Mouse (Mus musculus) brain, embryonic 14.5 days (tissue): ENCODE measurements at regions not wholly inside any gene's neighbourhood (a gene's known extent, or its start where the extent isn't known, plus 50 kb on each side); places are given as distances from the start of the nearest gene placed in this dataset.

Source experiments
- CTCF ChIP-seq: fragments of 200-500 bp; IDR thresholded peaks from 2 replicates; pipeline ENCODE4 v1.5.1; 2012; ENCODE audit warnings: inconsistent platforms, mild to moderate bottlenecking, moderate library complexity, borderline replicate concordance; ENCODE audit not compliant: insufficient read depth, insufficient read length; ENCODE audit errors: extremely low read depth
- POLR2A ChIP-seq: fragments of 200-500 bp; IDR thresholded peaks from 2 replicates; pipeline ENCODE4 v1.6.1; 2012; ENCODE audit warnings: mild to moderate bottlenecking, inconsistent platforms, borderline replicate concordance; ENCODE audit not compliant: poor library complexity, insufficient read depth, insufficient read length, severe bottlenecking; ENCODE audit errors: extremely low read depth

DNA sequence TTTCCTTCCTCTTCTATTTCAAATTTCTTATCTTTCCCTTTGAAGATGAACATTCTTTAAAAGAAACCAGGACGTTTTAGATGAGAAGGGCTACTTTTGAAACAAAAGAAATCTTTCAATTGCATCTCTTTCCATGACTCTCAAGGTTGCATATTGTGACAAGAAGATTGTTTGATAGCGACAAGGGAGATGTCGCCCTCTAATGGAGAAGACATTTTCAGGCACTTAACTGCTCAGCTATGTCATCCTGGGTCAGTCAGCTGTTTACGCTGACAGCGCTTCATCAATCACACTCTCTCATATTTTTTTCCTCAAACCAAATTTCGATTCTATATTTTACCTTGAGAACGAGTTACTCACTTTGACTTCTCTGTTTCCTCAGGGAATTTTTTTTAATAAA lies 122.2 kb upstream of the Nabp1 start:
- TF ChIP-seq CTCF (peak; percentile 48; the same call in 1 of the 2 replicates), POLR2A (no peak)
